Mouse (Mus musculus) kidney, adult 2 months (tissue): ENCODE measurements around the gene F11r.

Experiments
- CTCF ChIP-seq: fragments of 200-500 bp; conservative IDR thresholded peaks from 2 replicates; pipeline ENCODE4 v1.5.1; 2011; ENCODE audit warnings: low read depth, mild to moderate bottlenecking, control low read depth, low read length, moderate library complexity, mixed read lengths; ENCODE audit not compliant: insufficient read depth, insufficient read length
- POLR2A ChIP-seq: fragments of 200-500 bp; IDR thresholded peaks from one replicate; pipeline ENCODE4 v1.6.1; 2011; ENCODE audit warnings: low read depth, low read length, control low read depth

GRCm38 (mm10) chr1:171457568-171457967 lies 20.2 kb downstream of the F11r start:
- TF ChIP-seq CTCF (no peak), POLR2A (no peak)
